Mouse (Mus musculus) macrophage (primary cell): ENCODE measurements at regions not wholly inside any gene's neighbourhood (a gene's known extent, or its start where the extent isn't known, plus 50 kb on each side); places are given as distances from the start of the nearest gene placed in this dataset.

Experiments
- H3K27ac ChIP-seq: fragments of 350-480 bp; formaldehyde crosslinking; 2 replicates; pipeline ENCODE4 v1.9.0; 2021
- H3K36me3 ChIP-seq: fragments of 350-480 bp; formaldehyde crosslinking; 2 replicates; pipeline ENCODE4 v1.9.0; 2021; ENCODE audit errors: inconsistent target
- H3K4me3 ChIP-seq: fragments of 350-480 bp; formaldehyde crosslinking; 2 replicates; pipeline ENCODE4 v1.9.0; 2021; ENCODE audit errors: inconsistent target
- H3K79me2 ChIP-seq: fragments of 350-480 bp; formaldehyde crosslinking; 2 replicates; pipeline ENCODE4 v1.9.0; 2021; ENCODE audit errors: inconsistent target
- WGBS: methylation state at CpG from one replicate; pipeline ENCODE4 v1.1.7; 2026; ENCODE audit warnings: inconsistent platforms; ENCODE audit not compliant: missing documents; 5-methylcytosine and 5-hydroxymethylcytosine counted together

DNA sequence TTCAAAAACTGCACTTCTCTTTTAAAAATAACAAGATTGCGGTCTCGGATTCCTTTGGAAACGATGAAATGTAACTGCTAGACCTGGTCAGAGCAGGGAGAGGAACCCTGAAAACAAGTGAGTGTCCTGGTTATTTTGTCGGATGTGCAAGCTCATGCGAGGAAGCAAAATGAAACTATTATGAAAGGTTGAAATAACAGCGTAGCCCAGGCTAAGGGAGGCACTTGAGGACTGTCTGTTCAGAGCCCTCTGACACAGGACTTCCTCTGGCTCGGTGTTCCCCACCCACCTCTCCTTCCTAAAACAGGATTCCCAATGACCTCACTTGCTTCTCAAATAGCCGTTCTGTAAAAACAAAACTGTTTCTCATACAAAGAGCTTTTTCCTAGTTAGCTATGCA is 51.3 kb upstream of the S1pr1 start:
- WGBS, result 9% methylated on average over 8 of the region's 8 CpGs
- H3K79me2 ChIP-seq, result no peaks in the 10 kb centered on the region
- H3K36me3 ChIP-seq, result no peaks in the 10 kb centered on the region
- H3K27ac ChIP-seq, result peak overlapping the region; percentile 12; the same call in 1 of the 2 replicates
- peak overlapping the region; percentile 1; the same call in 1 of the 2 replicates for H3K4me3 ChIP-seq

DNA sequence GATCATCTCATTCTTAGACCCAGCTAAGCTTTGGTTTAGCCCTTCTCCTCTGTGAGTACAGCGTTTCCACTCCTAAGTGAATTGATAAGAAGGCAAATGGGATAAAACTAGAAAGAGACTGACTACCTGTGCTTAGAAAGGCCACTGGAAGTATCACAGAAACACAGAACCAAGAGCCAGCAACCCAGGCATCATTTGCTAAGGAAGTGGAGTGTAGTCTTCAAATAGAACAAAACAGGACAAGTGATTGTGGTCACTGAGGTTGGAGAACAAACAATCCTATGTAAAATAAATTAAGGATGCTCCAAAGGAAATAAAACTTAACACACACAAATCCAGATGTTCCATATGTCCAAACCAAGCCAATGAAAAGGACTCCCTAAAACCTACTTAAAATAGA is 53.4 kb upstream of the S1pr1 start:
- Histone ChIP-seq H3K27ac (no peak overlapping the region), H3K36me3 (no peaks in the 10 kb centered on the region), H3K79me2 (no peaks in the 10 kb centered on the region), H3K4me3 (no peak overlapping the region)
- 91% methylated on average over 1 of the region's 1 CpGs for WGBS

DNA sequence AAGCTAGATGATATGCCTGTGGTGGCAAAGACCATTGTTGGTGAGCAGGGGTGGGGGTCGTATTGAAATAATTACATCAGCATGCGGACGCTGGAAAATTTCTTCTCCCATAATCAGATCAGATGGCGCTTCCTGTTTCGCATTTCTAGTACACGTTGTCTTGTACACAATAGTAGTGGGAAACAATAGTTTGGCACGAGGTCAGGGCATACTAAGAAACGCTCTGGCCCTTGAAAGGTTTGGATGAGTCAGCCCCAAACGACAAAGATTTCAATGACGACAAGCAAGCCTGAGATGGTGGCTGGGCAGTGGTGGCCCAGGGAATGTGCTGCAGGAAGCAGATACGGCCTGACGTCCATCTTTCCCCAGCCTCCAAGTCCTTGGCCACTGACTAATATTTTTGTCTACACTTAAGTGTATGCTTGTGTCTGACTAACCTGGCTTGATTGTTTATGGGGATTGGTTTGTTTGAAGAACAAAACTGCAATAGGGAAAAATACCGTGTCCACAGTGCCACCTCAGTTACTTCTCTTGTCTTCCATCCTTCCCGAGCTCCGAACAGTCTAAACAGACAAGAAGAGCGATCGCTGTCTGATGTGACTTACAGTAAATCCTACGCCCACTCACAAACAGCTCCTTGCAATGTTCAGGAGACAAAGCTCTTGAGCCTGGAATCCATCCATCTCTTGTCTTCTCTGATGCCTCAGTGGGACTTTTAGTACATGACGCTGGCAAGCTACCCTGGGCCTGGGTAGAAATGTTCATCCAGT is 54.1 kb upstream of the S1pr1 start:
- WGBS, result 70% methylated on average over 19 of the region's 19 CpGs

DNA sequence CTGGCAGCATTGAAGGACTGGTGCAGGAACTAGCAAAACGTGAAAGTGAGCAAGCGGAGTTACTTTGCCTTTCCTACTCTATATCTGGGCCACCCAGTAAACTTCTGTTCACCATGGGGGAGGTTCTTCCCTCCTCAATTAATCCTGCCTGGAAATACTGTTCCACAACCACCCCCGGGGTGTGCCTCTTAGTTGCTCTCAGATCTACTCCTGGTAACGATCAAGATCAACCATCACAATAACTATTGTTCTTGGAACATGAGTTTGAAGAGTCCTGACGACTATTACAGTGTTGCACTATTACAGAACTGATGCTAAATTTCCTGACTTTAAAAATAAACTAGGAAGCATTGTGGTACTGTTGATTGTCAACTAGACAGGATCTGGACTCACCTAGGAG is 57.8 kb upstream of the S1pr1 start:
- no peaks in the 10 kb centered on the region for H3K79me2 ChIP-seq
- 85% methylated on average over 5 of the region's 5 CpGs for WGBS
- no peak overlapping the region for H3K27ac ChIP-seq
- no peaks in the 10 kb centered on the region for H3K36me3 ChIP-seq
- H3K4me3 ChIP-seq, result no peak overlapping the region

More for the DNA sequence above, 54.1 kb upstream of the S1pr1 start:
- Histone ChIP-seq H3K36me3 (no peaks in the 10 kb centered on the region), H3K27ac (no peak overlapping the region), H3K4me3 (no peak overlapping the region), H3K79me2 (no peaks in the 10 kb centered on the region)

DNA sequence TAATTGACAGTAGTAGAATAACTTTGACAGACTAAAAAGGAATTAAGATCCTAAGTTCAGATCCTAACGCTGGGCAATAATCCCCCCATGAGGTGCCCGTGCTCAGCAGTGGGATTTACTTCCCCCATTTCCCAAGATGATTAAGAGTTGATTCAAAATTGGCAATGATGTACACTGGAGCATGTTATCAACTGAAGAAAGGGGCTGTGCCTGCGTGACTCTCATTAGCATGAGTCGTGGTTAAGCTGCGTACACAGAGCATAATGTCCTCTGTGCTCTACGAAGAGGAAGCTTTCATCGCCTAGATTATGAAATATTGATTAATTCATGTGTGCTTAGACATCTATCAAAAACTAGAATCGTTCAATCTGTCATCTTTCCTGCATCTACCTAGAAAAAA is 59.4 kb upstream of the S1pr1 start:
- no peaks in the 10 kb centered on the region for H3K36me3 ChIP-seq
- 63% methylated on average over 8 of the region's 8 CpGs for WGBS
- H3K4me3 ChIP-seq, result no peak overlapping the region
- H3K79me2 ChIP-seq, result no peaks in the 10 kb centered on the region
- H3K27ac ChIP-seq, result no peak overlapping the region

DNA sequence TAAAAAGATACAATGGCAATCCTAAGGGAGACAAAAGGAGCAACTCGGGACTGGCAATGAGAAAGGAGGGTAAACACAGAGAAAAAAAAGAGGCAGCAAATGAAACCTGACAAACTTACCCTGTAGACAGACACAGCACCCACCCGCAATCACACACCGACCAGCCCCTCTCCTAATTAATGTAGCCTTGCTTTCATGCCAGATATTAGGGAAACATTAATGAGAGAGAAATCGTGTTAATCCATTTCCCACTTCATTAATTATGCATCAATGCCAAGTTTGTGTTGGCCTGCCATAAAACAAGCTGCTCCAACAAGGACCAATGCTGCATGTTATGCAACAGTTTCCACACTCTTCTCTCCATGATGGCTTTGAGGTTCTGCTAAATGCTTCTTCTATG is 59.9 kb upstream of the S1pr1 start:
- H3K36me3 ChIP-seq, result no peaks in the 10 kb centered on the region
- 92% methylated on average over 4 of the region's 4 CpGs for WGBS
- H3K79me2 ChIP-seq, result no peaks in the 10 kb centered on the region
- no peak overlapping the region for H3K27ac ChIP-seq
- H3K4me3 ChIP-seq, result no peak overlapping the region

DNA sequence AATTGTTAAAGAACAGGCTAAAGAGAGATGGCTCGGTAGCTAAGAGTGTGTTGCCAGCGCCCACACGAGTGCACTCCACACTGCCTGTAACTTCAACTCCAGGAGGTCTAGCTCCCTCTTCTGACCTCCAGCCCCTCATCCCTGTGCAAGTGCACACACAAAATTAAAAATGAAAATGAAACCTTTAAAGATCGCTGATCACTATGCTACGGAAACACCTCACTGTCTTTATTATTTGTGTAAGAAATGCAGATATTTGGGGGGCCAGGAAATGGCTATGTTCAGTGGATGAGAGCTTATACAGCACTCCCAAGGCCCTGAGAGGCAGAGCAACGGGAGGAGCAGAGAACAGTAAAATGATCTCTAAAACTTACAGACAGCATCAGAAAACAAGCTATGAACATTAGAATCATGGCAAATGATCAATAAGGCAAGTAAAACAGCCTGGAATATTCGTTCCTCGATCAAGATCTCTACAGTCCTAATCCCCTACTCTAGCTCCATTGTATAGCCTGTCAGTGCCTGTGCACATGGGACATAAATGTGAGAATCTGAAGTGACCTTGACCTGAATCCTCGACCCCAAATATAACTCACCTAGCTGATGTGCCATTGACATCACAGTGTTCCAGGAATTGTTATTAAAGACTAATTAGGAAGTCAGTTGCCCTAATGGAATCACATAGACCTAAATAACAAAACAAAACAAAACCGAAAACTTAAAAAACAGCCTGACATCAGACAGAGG is 64.4 kb upstream of the S1pr1 start:
- Histone ChIP-seq H3K4me3 (no peak overlapping the region), H3K36me3 (no peaks in the 10 kb centered on the region), H3K27ac (no peak overlapping the region), H3K79me2 (no peaks in the 10 kb centered on the region)
- WGBS, result 91% methylated on average over 8 of the region's 10 CpGs

DNA sequence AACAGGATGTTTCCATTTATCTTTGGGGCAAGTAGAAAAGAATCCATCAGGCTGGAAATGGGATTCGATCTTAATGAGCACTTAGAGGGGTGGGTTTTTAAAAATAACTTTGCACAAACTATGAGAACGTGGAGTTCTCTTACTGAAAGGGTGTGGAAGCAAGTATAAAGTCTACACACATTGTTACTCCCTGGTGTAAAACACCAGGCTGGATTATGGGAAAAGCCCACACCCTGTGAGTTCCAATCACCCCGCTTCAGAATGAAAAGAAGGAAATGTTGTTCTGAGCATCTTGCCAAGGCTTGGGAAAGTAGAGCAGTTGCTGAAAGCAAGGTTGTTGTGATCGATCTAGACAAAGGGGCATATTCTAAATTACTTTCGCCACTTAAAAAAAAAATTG is 65.0 kb upstream of the S1pr1 start:
- no peak overlapping the region for H3K27ac ChIP-seq
- 89% methylated on average over 5 of the region's 5 CpGs for WGBS
- no peaks in the 10 kb centered on the region for H3K79me2 ChIP-seq
- no peaks in the 10 kb centered on the region for H3K36me3 ChIP-seq
- H3K4me3 ChIP-seq, result no peak overlapping the region

DNA sequence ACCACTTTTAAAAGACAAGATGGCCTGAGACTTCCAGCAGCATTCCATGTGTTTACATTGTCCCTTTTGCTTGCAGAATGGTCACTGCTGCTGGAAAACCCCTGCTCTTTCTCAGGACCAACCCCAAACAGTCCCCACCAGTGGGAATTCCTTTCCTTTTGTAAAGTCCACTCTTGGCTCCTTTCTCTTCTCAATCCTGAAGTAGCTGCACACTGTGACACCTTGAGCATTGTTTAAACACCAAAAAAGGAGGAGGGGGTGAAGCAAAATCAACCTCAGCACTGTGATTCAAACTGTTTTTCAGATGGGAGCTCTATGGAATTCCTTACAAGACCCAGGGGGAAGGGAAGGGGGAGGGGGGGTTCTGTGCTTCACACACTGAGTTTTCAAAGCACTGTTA is 67.9 kb upstream of the S1pr1 start:
- Histone ChIP-seq H3K36me3 (no peaks in the 10 kb centered on the region), H3K79me2 (no peaks in the 10 kb centered on the region), H3K27ac (no peak overlapping the region)

DNA sequence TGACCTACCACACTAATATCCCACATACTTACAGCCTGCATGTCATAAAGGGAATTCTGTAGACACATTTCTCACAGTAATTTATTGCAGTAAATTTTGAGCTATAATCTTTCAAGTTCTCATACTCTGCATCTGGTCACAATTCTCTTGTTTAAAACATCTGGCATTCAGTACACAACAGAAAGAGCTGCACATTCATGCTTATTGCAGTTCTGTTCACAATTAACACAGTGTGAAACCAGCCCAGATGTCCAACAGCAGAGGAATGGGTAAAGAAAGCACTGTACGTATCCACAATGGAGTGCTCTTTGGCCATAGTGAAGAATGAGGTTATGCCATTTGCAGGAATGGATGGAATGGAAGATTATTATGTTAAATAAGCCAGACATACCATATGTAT is 72.5 kb upstream of the S1pr1 start:
- 100% methylated on average over 1 of the region's 1 CpGs for WGBS
- no peaks in the 10 kb centered on the region for H3K36me3 ChIP-seq
- no peak overlapping the region for H3K27ac ChIP-seq
- no peaks in the 10 kb centered on the region for H3K79me2 ChIP-seq
- H3K4me3 ChIP-seq, result no peak overlapping the region

More for the DNA sequence above, 67.9 kb upstream of the S1pr1 start:
- H3K4me3 ChIP-seq, result no peak overlapping the region

DNA sequence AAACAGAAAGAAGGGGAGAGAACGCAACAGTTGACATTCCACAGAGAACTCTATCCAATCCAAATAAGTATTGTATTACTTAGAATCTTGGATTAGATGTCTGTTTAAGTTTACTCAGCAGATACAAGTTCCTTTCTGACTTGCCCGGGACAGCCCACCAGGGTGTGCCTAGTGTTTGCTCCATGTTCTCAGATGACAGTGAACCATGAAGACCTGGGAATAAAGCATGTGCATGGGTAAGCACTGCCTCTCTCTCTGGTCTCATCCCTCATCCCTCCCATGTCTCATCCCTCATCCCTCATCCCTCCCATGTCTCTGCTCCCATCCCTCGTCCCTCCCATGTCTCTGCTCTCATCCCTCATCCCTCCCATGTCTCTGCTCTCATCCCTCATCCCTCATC is 73.7 kb upstream of the S1pr1 start:
- Histone ChIP-seq H3K4me3 (no peak overlapping the region), H3K79me2 (no peaks in the 10 kb centered on the region), H3K36me3 (no peaks in the 10 kb centered on the region), H3K27ac (no peak overlapping the region)
- 91% methylated on average over 3 of the region's 3 CpGs for WGBS

DNA sequence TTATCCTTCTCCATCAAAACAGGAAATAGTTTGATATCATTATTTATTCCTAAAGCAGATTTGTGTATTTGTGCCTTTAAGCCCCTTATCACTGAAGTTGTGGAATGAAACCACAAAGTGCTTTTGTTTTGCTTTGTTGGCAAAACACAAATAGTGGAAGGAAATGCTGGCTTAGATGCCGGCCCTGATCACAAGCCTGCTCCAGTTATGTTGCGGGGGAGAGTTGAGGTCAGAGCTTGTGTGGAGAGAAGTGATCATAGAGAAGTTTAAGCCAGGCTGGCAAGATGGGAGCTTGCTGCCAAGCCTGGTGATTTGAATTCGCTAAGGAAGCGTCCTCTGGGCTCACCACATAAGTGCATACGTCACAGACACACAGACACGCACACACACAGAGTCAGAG is 74.2 kb upstream of the S1pr1 start:
- 40% methylated on average over 6 of the region's 6 CpGs for WGBS
- peak overlapping the region; percentile 40 for H3K27ac ChIP-seq
- no peaks in the 10 kb centered on the region for H3K79me2 ChIP-seq
- H3K36me3 ChIP-seq, result no peaks in the 10 kb centered on the region
- no peak overlapping the region for H3K4me3 ChIP-seq

DNA sequence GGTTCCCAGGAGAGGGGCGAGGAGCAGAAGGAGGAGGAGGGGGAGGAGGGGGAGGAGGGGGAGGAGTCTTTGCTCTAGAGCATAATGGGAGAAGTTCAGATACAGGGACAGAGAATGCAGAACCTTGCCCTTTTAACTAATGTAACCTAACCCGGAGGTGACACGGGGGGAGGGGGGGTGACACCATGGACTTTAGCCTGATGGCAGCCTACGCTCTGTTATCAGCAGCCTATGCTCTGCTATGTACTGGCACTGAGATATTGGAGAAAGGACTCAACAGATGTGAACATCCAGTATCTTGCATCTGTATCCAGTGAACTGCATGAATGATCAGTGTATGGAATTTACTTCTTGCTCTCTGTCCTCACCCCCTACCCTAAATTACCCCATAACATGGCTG is 77.7 kb upstream of the S1pr1 start:
- no peak overlapping the region for H3K27ac ChIP-seq
- H3K36me3 ChIP-seq, result no peaks in the 10 kb centered on the region
- 34% methylated on average over 3 of the region's 4 CpGs for WGBS
- no peaks in the 10 kb centered on the region for H3K79me2 ChIP-seq
- no peak overlapping the region for H3K4me3 ChIP-seq

DNA sequence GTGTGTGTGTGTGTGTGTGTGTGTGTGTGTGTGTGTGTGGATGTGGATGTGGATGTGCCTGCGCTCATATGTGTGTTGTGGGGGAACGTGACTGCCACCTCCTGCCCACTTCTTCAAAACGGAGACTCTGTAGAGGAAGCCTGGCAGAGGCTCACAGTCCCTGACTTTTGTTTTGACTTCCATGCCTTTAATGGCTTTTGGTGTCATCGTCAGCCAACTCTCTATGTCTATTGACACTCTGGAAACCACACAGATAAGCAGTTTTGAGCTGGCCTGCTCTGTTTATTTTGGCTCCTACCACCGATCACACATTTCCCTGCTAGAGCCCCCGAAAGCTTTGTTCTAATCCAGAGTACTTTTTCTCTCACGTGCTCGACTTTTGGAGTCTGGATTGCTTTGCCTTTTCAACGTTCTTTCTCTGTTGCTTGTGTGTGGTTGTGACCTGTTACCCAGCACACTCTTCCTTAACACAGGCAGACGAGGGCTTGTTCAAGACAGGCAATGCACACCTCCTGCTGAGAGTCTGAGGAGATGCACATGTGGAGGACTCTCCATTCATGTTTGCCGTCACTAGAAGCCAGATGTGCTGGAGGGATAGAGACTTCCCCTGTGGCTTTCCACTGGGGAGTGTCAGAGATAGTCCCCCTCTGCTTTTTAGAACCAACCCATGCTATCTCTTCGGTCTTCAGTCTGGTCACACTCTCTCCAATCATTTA is 78.6 kb upstream of the S1pr1 start:
- no peak overlapping the region for H3K27ac ChIP-seq
- no peaks in the 10 kb centered on the region for H3K36me3 ChIP-seq
- no peak overlapping the region for H3K4me3 ChIP-seq
- 29% methylated on average over 12 of the region's 12 CpGs for WGBS
- no peaks in the 10 kb centered on the region for H3K79me2 ChIP-seq

DNA sequence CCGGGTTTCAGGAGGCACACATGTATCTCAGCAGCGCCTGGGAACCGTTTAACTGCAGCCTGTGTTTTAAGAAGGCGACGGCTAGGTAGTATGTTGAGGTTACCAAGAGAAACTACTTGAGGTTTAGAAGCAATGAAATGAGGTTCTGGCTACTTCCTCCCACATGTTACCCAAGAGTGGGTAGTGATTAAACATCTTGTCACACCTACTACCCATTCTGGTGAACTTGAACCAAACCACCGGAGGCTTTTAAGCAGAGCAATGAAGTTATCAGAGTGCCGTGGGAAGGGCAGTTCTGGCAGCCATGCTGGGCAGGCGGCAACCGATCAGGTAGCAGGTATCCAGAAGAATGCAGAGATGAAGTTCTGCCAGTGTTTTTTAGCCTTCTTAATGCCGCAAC is 84.5 kb upstream of the S1pr1 start:
- H3K27ac ChIP-seq, result no peak overlapping the region
- no peaks in the 10 kb centered on the region for H3K36me3 ChIP-seq
- H3K79me2 ChIP-seq, result no peaks in the 10 kb centered on the region
- no peak overlapping the region for H3K4me3 ChIP-seq
- WGBS, result 14% methylated on average over 10 of the region's 10 CpGs
